Mouse (Mus musculus): ENCODE measurements around the gene 4930442H23Rik. TPM values are rescaled to one million over a fixed set of nuclear protein-coding genes. Genes with fewer than 3 reads are reported as not detected.

4930442H23Rik gene
- polyA plus RNA-seq, 1 experiment from 2014 or later, result not detected

- Histone ChIP-seq H3K4me1 (ENCODE audit: control insufficient read depth, insufficient read depth, low read length) (peaks cover 7% of the 10 kb centered on the region), H3K27me3 (replicated peaks; ENCODE audit: control insufficient read depth, insufficient read depth, low read length) (peaks cover 2% of the 10 kb centered on the region; the same call in 1 of the 2 replicates), H3K9me3 (ENCODE audit: control insufficient read depth, low read length) (no peaks in the 10 kb centered on the region), H3K27ac (ENCODE audit: low read length) (no peak overlapping the region), H3K4me3 (ENCODE audit: low read length) (no peak overlapping the region), H3K4me2 (ENCODE audit: low read depth, low read length) (no peak overlapping the region), H3K9ac (ENCODE audit: low read depth, low read length) (no peak overlapping the region), H3K36me3 (ENCODE audit: control insufficient read depth, insufficient read depth, low read length) (no peaks in the 10 kb centered on the region)
- ATAC-seq, result no peak
- 80% methylated on average over 13 of the region's 13 CpGs for WGBS
These were observed 16.5 kb upstream of the 4930442H23Rik start for GRCm38 (mm10) chr10:81200141-81200540.

GRCm38 (mm10) chr10:81198990-81199389, 15.3 kb upstream of the 4930442H23Rik start:
- 84% methylated on average over 6 of the region's 6 CpGs for WGBS
- no peaks in the 10 kb centered on the region for H3K36me3 ChIP-seq (ENCODE audit: control insufficient read depth, insufficient read depth, low read length)
- H3K27me3 ChIP-seq (replicated peaks; ENCODE audit: control insufficient read depth, insufficient read depth, low read length), result peaks cover 9% of the 10 kb centered on the region; the same call in 1 of the 2 replicates
- H3K4me1 ChIP-seq (ENCODE audit: control insufficient read depth, insufficient read depth, low read length), result peaks cover 14% of the 10 kb centered on the region
- no peak overlapping the region for H3K4me3 ChIP-seq (ENCODE audit: low read length)
- H3K9ac ChIP-seq (ENCODE audit: low read depth, low read length), result no peak overlapping the region
- H3K27ac ChIP-seq (ENCODE audit: low read length), result no peak overlapping the region
- H3K9me3 ChIP-seq (ENCODE audit: control insufficient read depth, low read length), result no peaks in the 10 kb centered on the region
- ATAC-seq, result no peak
- no peak overlapping the region for H3K4me2 ChIP-seq (ENCODE audit: low read depth, low read length)

- no peak for ATAC-seq
- H3K4me2 ChIP-seq (ENCODE audit: low read depth, low read length), result no peak overlapping the region
- H3K36me3 ChIP-seq (ENCODE audit: control insufficient read depth, insufficient read depth, low read length), result no peaks in the 10 kb centered on the region
- 1% methylated on average over 9 of the region's 9 CpGs for WGBS
- H3K27me3 ChIP-seq (replicated peaks; ENCODE audit: control insufficient read depth, insufficient read depth, low read length), result peaks cover 9% of the 10 kb centered on the region; the same call in 1 of the 2 replicates
- no peak overlapping the region for H3K27ac ChIP-seq (ENCODE audit: low read length)
- H3K4me3 ChIP-seq (ENCODE audit: low read length), result no peak overlapping the region
- H3K9ac ChIP-seq (ENCODE audit: low read depth, low read length), result no peak overlapping the region
- H3K4me1 ChIP-seq (ENCODE audit: control insufficient read depth, insufficient read depth, low read length), result peaks cover 17% of the 10 kb centered on the region
- no peaks in the 10 kb centered on the region for H3K9me3 ChIP-seq (ENCODE audit: control insufficient read depth, low read length)
These were observed 14.6 kb upstream of the 4930442H23Rik start for GRCm38 (mm10) chr10:81198230-81198629.

GRCm38 (mm10) chr10:81197305-81197704, 13.7 kb upstream of the 4930442H23Rik start:
- 54% methylated on average over 6 of the region's 6 CpGs for WGBS
- H3K9me3 ChIP-seq (ENCODE audit: control insufficient read depth, low read length), result no peaks in the 10 kb centered on the region
- H3K27ac ChIP-seq (ENCODE audit: low read length), result no peak overlapping the region
- no peak overlapping the region for H3K9ac ChIP-seq (ENCODE audit: low read depth, low read length)
- H3K27me3 ChIP-seq (replicated peaks; ENCODE audit: control insufficient read depth, insufficient read depth, low read length), result peaks cover 12% of the 10 kb centered on the region; the same call in 1 of the 2 replicates
- ATAC-seq, result no peak
- peaks cover 21% of the 10 kb centered on the region for H3K4me1 ChIP-seq (ENCODE audit: control insufficient read depth, insufficient read depth, low read length)
- no peak overlapping the region for H3K4me2 ChIP-seq (ENCODE audit: low read depth, low read length)
- H3K4me3 ChIP-seq (ENCODE audit: low read length), result no peak overlapping the region
- H3K36me3 ChIP-seq (ENCODE audit: control insufficient read depth, insufficient read depth, low read length), result no peaks in the 10 kb centered on the region

DNA sequence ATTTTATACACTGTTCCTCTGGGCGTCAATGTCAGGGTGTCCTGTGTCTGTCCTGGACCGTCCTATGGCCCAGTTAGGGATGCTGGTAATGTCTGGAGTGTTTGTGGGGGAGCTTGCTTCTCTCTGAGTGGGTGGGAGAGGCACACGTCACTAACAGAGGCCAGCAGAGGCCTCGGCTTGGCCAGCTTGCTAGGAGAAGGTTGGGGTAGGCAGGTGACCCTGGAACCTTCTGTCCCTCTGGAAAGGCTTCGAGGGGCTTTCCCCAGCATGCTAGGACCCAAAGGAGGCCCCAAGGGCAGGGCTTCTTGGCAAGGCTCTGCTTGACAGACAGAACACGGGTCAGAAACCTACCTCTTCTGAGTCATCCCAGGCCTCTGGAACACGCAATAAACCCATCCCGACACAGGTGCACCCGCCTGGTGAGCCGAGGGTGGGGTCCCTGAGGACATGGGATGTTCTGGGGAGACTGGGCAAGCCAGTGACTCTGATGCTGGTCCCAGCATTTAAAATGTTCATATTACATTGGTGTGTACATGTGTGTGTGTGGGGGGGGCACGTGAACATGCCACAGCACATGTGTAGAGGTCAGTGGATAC, 12.9 kb upstream of the 4930442H23Rik start:
- ATAC-seq, result no peak
- WGBS, result 63% methylated on average over 11 of the region's 11 CpGs
- Histone ChIP-seq H3K27me3 (replicated peaks; ENCODE audit: control insufficient read depth, insufficient read depth, low read length) (peaks cover 12% of the 10 kb centered on the region; the same call in 1 of the 2 replicates), H3K4me1 (ENCODE audit: control insufficient read depth, insufficient read depth, low read length) (peaks cover 27% of the 10 kb centered on the region), H3K4me3 (ENCODE audit: low read length) (no peak overlapping the region), H3K36me3 (ENCODE audit: control insufficient read depth, insufficient read depth, low read length) (no peaks in the 10 kb centered on the region), H3K4me2 (ENCODE audit: low read depth, low read length) (no peak overlapping the region), H3K9ac (ENCODE audit: low read depth, low read length) (no peak overlapping the region), H3K27ac (ENCODE audit: low read length) (no peak overlapping the region), H3K9me3 (ENCODE audit: control insufficient read depth, low read length) (no peaks in the 10 kb centered on the region)

GRCm38 (mm10) chr10:81195300-81195699, 11.7 kb upstream of the 4930442H23Rik start:
- peaks cover 12% of the 10 kb centered on the region; the same call in 1 of the 2 replicates for H3K27me3 ChIP-seq (replicated peaks; ENCODE audit: control insufficient read depth, insufficient read depth, low read length)
- ATAC-seq, result no peak
- H3K27ac ChIP-seq (ENCODE audit: low read length), result peak overlapping the region; percentile 75; the same call in 1 of the 2 replicates
- peak overlapping the region; percentile 30 for H3K4me2 ChIP-seq (ENCODE audit: low read depth, low read length)
- H3K4me1 ChIP-seq (ENCODE audit: control insufficient read depth, insufficient read depth, low read length), result peaks cover 27% of the 10 kb centered on the region
- no peaks in the 10 kb centered on the region for H3K9me3 ChIP-seq (ENCODE audit: control insufficient read depth, low read length)
- H3K36me3 ChIP-seq (ENCODE audit: control insufficient read depth, insufficient read depth, low read length), result peaks cover 6% of the 10 kb centered on the region
- peak overlapping the region; percentile 54; the same call in 1 of the 2 replicates for H3K9ac ChIP-seq (ENCODE audit: low read depth, low read length)
- 68% methylated on average over 4 of the region's 4 CpGs for WGBS
- H3K4me3 ChIP-seq (ENCODE audit: low read length), result peak overlapping the region; percentile 24

DNA sequence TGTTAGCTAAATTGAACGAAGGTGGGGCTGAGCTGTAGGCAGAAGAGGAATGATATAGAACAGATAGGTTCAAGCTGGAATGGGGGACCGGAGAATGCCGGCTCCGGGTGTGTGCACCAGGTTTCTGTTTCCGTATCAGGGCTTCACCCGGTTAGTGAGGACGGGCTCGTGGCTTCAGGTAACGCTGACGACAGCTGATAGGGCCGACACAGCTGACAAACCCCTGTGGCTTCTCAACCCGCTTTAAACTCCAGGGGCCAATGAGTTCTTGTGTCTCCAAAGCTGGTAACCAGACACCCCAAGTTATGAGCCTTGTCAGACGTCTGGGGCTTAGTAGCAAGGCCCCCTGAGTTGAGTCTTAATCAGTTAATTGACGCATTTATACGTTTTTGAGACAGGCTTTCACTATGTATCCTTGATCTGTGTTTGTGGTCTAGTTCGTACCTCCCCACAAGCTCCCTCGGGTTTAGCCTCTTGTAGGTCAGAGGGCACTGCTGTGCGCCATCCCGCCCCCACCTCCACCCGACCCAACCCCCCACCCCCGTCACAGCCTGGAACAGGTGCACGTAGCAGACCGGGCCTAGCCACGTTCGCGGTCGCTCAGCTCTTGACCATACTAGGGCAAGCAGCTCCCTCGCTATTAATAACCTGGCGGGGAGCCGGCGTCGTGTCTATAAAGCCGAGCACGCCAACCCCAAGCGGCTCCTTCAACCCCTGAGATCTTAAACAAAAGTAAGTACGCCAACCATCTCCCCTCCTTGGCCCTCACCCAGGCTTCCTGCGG, 10.5 kb upstream of the 4930442H23Rik start:
- peak overlapping the region; percentile 24 for H3K4me3 ChIP-seq (ENCODE audit: low read length)
- 9% methylated on average over 37 of the region's 37 CpGs for WGBS
- ATAC-seq, result no peak

DNA sequence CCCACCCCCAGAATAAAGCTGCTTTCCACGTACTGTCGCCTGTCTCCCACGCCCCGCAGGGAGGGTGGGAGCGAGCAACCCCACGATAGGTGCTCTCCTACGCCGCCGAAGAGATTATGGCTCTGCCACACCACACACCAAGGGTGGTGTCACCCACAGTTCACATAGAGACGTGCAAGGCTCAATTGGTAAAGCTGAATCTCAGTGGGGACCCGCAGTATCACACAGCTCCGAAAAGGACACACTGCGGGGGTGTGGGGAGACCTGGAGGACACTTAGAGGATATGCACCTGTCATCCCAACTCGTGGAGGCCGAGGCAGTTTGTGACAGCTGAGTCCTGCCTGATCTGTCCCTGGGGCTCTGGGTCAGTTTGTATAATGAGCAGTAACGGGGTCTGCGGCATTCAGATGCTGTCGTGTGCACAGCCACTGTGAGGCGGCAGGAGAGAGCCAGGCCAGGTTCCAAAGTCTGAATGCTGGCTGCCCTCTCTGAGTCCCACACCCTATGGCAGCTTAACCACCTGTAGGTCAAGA, 9.4 kb upstream of the 4930442H23Rik start:
- Histone ChIP-seq H3K4me1 (ENCODE audit: control insufficient read depth, insufficient read depth, low read length) (peaks cover 27% of the 10 kb centered on the region), H3K4me3 (ENCODE audit: low read length) (peak overlapping the region; percentile 66), H3K27ac (ENCODE audit: low read length) (peak overlapping the region; percentile 96), H3K9me3 (ENCODE audit: control insufficient read depth, low read length) (no peaks in the 10 kb centered on the region), H3K9ac (ENCODE audit: low read depth, low read length) (peak overlapping the region; percentile 90), H3K36me3 (ENCODE audit: control insufficient read depth, insufficient read depth, low read length) (peaks cover 15% of the 10 kb centered on the region), H3K27me3 (replicated peaks; ENCODE audit: control insufficient read depth, insufficient read depth, low read length) (peaks cover 12% of the 10 kb centered on the region; the same call in 1 of the 2 replicates), H3K4me2 (ENCODE audit: low read depth, low read length) (peak overlapping the region; percentile 98)
- 4% methylated on average over 19 of the region's 19 CpGs for WGBS
- ATAC-seq, result peak; percentile 27

More for the DNA sequence above, 10.5 kb upstream of the 4930442H23Rik start:
- peaks cover 12% of the 10 kb centered on the region for H3K36me3 ChIP-seq (ENCODE audit: control insufficient read depth, insufficient read depth, low read length)
- H3K4me2 ChIP-seq (ENCODE audit: low read depth, low read length), result peak overlapping the region; percentile 30
- peak overlapping the region; percentile 75 for H3K27ac ChIP-seq (ENCODE audit: low read length)
- H3K27me3 ChIP-seq (replicated peaks; ENCODE audit: control insufficient read depth, insufficient read depth, low read length), result peaks cover 12% of the 10 kb centered on the region; the same call in 1 of the 2 replicates
- H3K9me3 ChIP-seq (ENCODE audit: control insufficient read depth, low read length), result no peaks in the 10 kb centered on the region
- peak overlapping the region; percentile 54 for H3K9ac ChIP-seq (ENCODE audit: low read depth, low read length)
- H3K4me1 ChIP-seq (ENCODE audit: control insufficient read depth, insufficient read depth, low read length), result peaks cover 27% of the 10 kb centered on the region

- Histone ChIP-seq H3K27ac (ENCODE audit: low read length) (peak overlapping the region; percentile 96), H3K4me3 (ENCODE audit: low read length) (peak overlapping the region; percentile 66), H3K9me3 (ENCODE audit: control insufficient read depth, low read length) (no peaks in the 10 kb centered on the region), H3K4me1 (ENCODE audit: control insufficient read depth, insufficient read depth, low read length) (peaks cover 27% of the 10 kb centered on the region), H3K9ac (ENCODE audit: low read depth, low read length) (peak overlapping the region; percentile 90), H3K27me3 (replicated peaks; ENCODE audit: control insufficient read depth, insufficient read depth, low read length) (peaks cover 12% of the 10 kb centered on the region; the same call in 1 of the 2 replicates), H3K36me3 (ENCODE audit: control insufficient read depth, insufficient read depth, low read length) (peaks cover 16% of the 10 kb centered on the region), H3K4me2 (ENCODE audit: low read depth, low read length) (peak overlapping the region; percentile 98)
- WGBS, result 1% methylated on average over 88 of the region's 93 CpGs
- ATAC-seq, result peak; percentile 90
These were observed 8.8 kb upstream of the 4930442H23Rik start for GRCm38 (mm10) chr10:81192270-81192967.

Data from intestine, embryonic 16.5 days (tissue).